Mouse (Mus musculus) heart, embryonic 14.5 days (tissue): Measurements from ENCODE around the gene Gm11627. TPM values are rescaled to one million over a fixed set of nuclear protein-coding genes. Genes with fewer than 3 reads are reported as not detected.
"Not testable (repeated sequence)": the region's sequence is repeated elsewhere in the genome, so short reads cannot be mapped to it uniquely, and the experiment has no call there.

ENCODE experiments used
- ATAC-seq: fragments of 200-750 bp; cut with Nextera tagmentation; 2 replicates; pipeline ENCODE4 v1.8.0; 2017; ENCODE audit warnings: low read depth, moderate TSS enrichment; ENCODE audit not compliant: insufficient number of reproducible peaks, insufficient read depth, low FRiP score
- H3K27ac ChIP-seq, 2 experiments: fragments of 200-500 bp in 1 of 2; fragments of 300-500 bp in 1 of 2; sonication (generic) in 1 of 2; replicated peaks in 1 of 2; 2 replicates each; pipeline ENCODE4 v1.5.1; 2012 to 2014; ENCODE audit warnings: low read depth in 2 of 2, low read length in 2 of 2, control low read depth in 1 of 2, mild to moderate bottlenecking in 1 of 2, mixed read lengths in 1 of 2; ENCODE audit not compliant: control insufficient read depth in 1 of 2, insufficient read depth in 1 of 2
- H3K27me3 ChIP-seq: fragments of 300-500 bp; sonication (generic); 2 replicates; pipeline ENCODE4 v1.6.1; 2014; ENCODE audit warnings: mild to moderate bottlenecking, low read length, control low read depth; ENCODE audit not compliant: control insufficient read depth, insufficient read depth
- H3K36me3 ChIP-seq: fragments of 300-500 bp; sonication (generic); 2 replicates; pipeline ENCODE4 v1.6.1; 2014; ENCODE audit warnings: mild to moderate bottlenecking, control low read depth, low read length, mixed read lengths; ENCODE audit not compliant: control insufficient read depth, insufficient read depth
- H3K4me1 ChIP-seq, 2 experiments: fragments of 200-500 bp in 1 of 2; fragments of 300-500 bp in 1 of 2; sonication (generic) in 1 of 2; 2 replicates each; pipeline ENCODE4 v1.6.1; 2012 to 2014; ENCODE audit warnings: low read length in 2 of 2, control low read depth in 1 of 2, mixed read lengths in 1 of 2; ENCODE audit not compliant: control insufficient read depth in 2 of 2, insufficient read depth in 2 of 2
- H3K4me2 ChIP-seq: fragments of 300-500 bp; sonication (generic); 2 replicates; pipeline ENCODE4 v1.6.1; 2014; ENCODE audit warnings: mild to moderate bottlenecking, low read length
- H3K4me3 ChIP-seq, 2 experiments: fragments of 200-500 bp in 1 of 2; fragments of 300-500 bp in 1 of 2; sonication (generic) in 1 of 2; 2 replicates each; pipeline ENCODE4 v1.5.1; 2012 to 2014; ENCODE audit warnings: low read length in 2 of 2, mild to moderate bottlenecking in 2 of 2, control low read depth in 1 of 2, low read depth in 1 of 2, moderate library complexity in 1 of 2; ENCODE audit not compliant: control insufficient read depth in 1 of 2, insufficient read depth in 1 of 2
- H3K9ac ChIP-seq: fragments of 300-500 bp; sonication (generic); 2 replicates; pipeline ENCODE4 v1.6.1; 2014; ENCODE audit warnings: mild to moderate bottlenecking, low read length
- H3K9me3 ChIP-seq: fragments of 300-500 bp; sonication (generic); 2 replicates; pipeline ENCODE4 v1.6.1; 2016; ENCODE audit warnings: low read length, control low read depth; ENCODE audit not compliant: control insufficient read depth
- WGBS: fragments of 180-500 bp; shearing (Covaris S2); extraction: QIAGEN DNeasy Blood & Tissue Kit; methylation state at CpG from one replicate; pipeline ENCODE4 v1.1.7; 2014; 5-methylcytosine and 5-hydroxymethylcytosine counted together
- polyA plus RNA-seq: library from polyadenylated mRNA; unstranded; fragments of >200 nt; fragmentation: Nextera tagmentation; extraction: Ambion mirVana; gene quantifications from 2 replicates; pipeline ENCODE4 v1.2.1, GENCODE M21; 2014

The Gm11627 gene
- polyA plus RNA-seq, 1 experiment from 2014 or later = 13.9 TPM

DNA sequence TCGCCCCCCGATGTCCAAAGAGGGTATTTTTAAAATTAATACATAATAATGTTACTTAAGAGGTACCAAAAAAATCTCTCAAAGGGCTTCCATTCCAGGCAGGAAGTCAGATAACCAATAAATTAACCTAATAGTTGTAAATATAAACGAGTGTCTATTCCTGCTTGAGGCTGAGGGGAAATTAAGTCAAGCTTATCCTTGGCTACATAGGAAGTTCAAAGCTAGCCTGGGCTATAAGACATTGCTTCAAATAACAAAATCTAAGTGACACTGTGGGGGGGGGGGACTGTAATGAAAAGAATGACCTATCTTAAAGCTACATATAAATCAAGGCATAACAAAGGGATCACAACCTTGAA is 22.6 kb downstream of the Gm11627 start:
- no peak for ATAC-seq
- Histone ChIP-seq H3K4me3 (peak overlapping the region in 1 of 2 experiments; percentile 91; a peak in 2 of 4 replicates), H3K36me3 (no peaks in the 10 kb centered on the region), H3K4me2 (peak overlapping the region; percentile 64), H3K9ac (peak overlapping the region; percentile 96), H3K4me1 (peaks cover 2 to 15% of the 10 kb centered on the region in 2 experiments), H3K27ac (peak overlapping the region in 1 of 2 experiments; percentile 92; a peak in 2 of 4 replicates), H3K27me3 (no peaks in the 10 kb centered on the region), H3K9me3 (no peaks in the 10 kb centered on the region)
- WGBS = 20% methylated on average over 3 of the region's 3 CpGs

DNA sequence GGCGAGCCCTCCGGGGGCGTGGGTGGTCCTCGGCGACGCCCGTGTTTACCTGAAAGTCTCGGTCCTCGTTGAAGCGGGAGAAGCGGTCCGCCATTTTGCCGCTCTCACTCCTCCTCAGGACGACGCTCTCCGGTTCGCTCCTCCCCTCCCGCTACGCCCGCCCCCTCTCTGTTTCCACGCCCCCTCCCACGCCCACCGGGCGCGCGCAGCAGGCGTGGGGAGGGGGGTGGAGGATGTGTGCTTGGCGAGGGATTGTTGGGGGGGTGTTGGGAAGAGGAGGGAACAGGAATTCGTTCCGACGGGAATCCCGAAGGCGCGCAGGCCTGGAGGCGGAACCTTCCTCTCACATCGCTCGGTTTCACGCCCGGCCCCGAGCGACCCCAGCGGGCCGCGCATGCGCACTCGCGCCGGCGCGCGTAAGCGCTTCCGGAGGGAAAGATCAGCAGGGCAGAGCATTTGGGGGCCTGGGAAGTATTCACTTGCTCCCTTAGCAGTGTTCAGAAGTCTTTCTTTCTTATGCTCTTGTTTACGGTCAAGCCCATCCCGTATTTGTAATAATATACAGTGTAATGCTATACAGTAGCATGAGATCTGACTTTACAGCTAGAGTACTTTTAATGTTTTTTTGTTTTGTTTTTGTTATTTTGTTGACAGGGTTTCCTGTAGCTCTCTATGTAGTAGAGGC is 23.1 kb downstream of the Gm11627 start, which contains the start of gene Gpatch8:
Gene Gpatch8, minus strand, starts transcription at position 362 of the 685 bp plus-strand sequence.
- Histone ChIP-seq H3K9me3 (no peaks in the 10 kb centered on the region), H3K27ac (peak within 1 kb of the TSS; percentile 80 to 92), H3K36me3 (no peaks in the 10 kb centered on the region), H3K4me3 (peak within 1 kb of the TSS; percentile 88 to 91), H3K27me3 (no peaks in the 10 kb centered on the region), H3K4me2 (peak within 1 kb of the TSS; percentile 80), H3K9ac (peak within 1 kb of the TSS; percentile 96), H3K4me1 (peaks cover 2 to 15% of the 10 kb centered on the region in 2 experiments)
- under 1% methylated on average over 46 of the region's 55 CpGs for WGBS
- peak; percentile 97 for ATAC-seq

DNA sequence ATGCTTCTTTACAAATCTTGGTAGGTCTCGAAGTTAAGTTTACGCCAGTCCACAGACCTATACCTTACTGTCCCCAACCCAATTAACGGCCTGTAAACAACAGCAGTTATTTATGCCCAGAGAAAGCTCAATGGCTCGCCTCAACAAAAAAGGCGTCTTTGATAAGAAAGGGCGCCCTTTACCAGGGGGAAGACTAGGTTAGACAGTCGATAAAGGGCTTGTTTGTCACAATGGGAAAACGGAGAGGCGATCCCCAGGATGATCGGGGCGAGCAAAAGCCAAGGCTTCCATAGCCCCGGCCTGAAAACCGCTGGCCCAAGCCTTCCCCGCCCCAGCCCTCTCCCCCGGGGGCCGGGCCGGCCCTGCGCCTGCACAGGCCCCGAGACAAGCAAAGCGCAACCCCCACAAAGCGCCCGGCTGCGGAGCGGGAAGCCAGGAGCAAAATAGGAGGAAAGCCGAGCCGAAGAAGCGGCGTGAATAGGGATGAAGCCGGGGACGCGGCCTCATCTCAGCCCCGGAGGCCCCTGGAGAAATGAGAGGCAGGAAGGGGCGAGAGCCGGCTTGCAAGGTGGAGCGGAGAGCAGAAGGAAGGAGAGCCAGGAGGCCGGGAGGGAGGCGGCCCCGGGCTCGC is 23.7 kb downstream of the Gm11627 start:
- Histone ChIP-seq H3K4me3 (peak overlapping the region; percentile 88 to 91), H3K9me3 (no peaks in the 10 kb centered on the region), H3K4me1 (peaks cover 2 to 15% of the 10 kb centered on the region in 2 experiments), H3K27ac (peak overlapping the region; percentile 80 to 92), H3K36me3 (0 out of 2 replicates have a peak, but pooled peaks cover 4% of the 10 kb centered on the region), H3K9ac (peak overlapping the region; percentile 96), H3K4me2 (peak overlapping the region; percentile 80), H3K27me3 (no peaks in the 10 kb centered on the region)
- ATAC-seq = peak; percentile 33
- WGBS = under 1% methylated on average over 39 of the region's 39 CpGs

DNA sequence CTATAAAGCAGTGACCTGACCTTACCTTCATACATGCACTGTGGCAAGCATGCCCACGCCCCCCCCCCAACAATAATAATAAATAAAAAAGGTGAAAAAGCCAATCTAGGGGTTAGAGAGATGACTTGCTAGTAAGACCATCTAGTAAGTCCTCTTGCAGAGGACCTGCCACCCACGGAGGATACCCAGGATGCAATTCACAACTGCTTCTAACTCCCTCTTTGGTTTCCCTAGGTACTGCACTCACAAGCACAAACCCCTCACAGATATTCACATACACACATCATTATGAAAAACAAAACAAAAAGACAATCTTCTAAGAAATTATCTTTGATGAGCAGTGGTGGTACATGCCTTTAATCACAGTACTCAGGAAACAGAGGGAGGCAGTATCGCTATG is 27.2 kb downstream of the Gm11627 start:
- 95% methylated on average over 3 of the region's 3 CpGs for WGBS
- Histone ChIP-seq H3K27me3 (no peaks in the 10 kb centered on the region), H3K4me2 (no peak overlapping the region), H3K4me1 (peaks cover 2 to 15% of the 10 kb centered on the region in 2 experiments), H3K9me3 (no peaks in the 10 kb centered on the region), H3K9ac (no peak overlapping the region), H3K4me3 (no peak overlapping the region), H3K27ac (no peak overlapping the region), H3K36me3 (peaks cover 8% of the 10 kb centered on the region; the same call in 1 of the 2 replicates)
- ATAC-seq = no peak

DNA sequence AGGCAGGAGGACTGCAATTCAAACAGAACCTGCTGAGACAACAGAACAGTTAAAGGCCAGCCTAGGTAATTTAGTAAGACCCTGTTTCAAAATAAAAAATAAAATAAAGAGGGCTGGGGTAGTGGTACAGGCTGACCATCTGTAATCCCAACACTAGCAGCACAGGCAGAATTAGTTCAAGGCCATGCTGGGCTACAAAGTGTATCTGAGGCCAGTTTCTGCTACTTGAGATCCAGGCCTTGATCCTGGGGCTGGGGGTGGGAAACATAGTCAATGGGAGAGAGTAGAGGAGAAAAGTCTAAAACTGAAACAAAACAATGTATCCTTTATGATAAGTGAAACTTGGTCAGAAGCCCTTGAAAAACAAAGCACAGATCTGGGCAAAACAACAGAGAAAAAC is 28.1 kb downstream of the Gm11627 start:
- Histone ChIP-seq H3K4me3 (no peak overlapping the region), H3K27me3 (no peaks in the 10 kb centered on the region), H3K27ac (no peak overlapping the region), H3K36me3 (peaks cover 10% of the 10 kb centered on the region; the same call in 1 of the 2 replicates), H3K4me1 (peaks cover 2 to 15% of the 10 kb centered on the region in 2 experiments), H3K9me3 (no peaks in the 10 kb centered on the region), H3K4me2 (no peak overlapping the region), H3K9ac (no peak overlapping the region)
- no peak for ATAC-seq

DNA sequence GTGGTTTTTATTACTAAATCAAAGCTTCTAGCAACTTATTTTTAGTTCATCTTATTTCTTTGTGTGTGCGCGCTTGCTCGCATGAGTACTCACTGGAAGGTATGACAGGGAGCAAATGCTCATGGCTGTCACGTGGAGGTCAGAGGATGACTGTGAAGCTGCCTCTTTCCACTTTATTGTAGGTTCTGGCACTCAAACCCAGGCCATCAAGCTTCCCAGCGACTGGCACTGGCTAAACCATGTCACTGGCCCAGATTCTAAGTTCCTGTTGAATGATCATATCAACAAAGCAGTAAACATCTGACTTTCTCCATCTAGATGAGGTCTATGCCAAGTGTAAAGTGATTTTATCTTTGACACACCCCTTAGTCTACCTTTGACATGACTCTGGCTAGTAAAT is 37.8 kb downstream of the Gm11627 start:
- Histone ChIP-seq H3K27ac (no peak overlapping the region), H3K27me3 (no peaks in the 10 kb centered on the region)
- ATAC-seq = no peak

DNA sequence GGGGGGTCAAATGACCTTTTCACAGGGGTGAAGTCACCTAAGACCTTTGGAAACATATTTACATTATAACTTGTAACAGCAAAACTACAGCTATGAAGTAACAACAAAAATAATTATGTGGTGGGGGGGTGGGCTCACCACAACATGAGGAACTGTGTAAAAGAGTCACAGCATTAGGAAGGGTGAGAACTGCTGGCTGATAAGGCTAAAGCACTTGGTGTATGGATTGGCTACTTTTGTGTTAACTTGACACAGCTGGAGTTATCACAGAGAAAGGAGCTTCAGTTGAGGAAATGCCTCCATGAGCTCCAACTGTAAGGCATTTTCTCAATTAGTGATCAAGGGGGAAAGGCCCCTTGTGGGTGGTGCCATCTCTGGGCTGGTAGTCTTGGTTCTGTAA is 39.0 kb downstream of the Gm11627 start:
- H3K4me3 ChIP-seq, H3K4me2 ChIP-seq, H3K27me3 ChIP-seq, H3K4me1 ChIP-seq, H3K9me3 ChIP-seq, H3K27ac ChIP-seq, H3K9ac ChIP-seq, ATAC-seq: not testable (repeated sequence)
- H3K36me3 ChIP-seq = peaks cover 36% of the 10 kb centered on the region

More for the DNA sequence above, 37.8 kb downstream of the Gm11627 start:
- Histone ChIP-seq H3K9me3 (no peaks in the 10 kb centered on the region), H3K4me1 (peaks cover 2 to 8% of the 10 kb centered on the region in 2 experiments; a peak in 2 of 4 replicates), H3K9ac (no peak overlapping the region), H3K36me3 (peaks cover 29% of the 10 kb centered on the region), H3K4me2 (no peak overlapping the region), H3K4me3 (no peak overlapping the region)
- WGBS = 93% methylated on average over 5 of the region's 5 CpGs
